Mouse (Mus musculus): ENCODE results near the gene Gm29094.
"Not testable (repeated sequence)": the region's sequence is repeated elsewhere in the genome, so short reads cannot be mapped to it uniquely, and the experiment has no call there.

Gm29094 gene

GRCm38 (mm10) chr9:89240516-89241019 is 41.4 kb downstream of the Gm29094 start:
- not testable (repeated sequence) for DNase-seq (ENCODE audit: low spot score)

- no peak for DNase-seq (ENCODE audit: low spot score)
Observed at GRCm38 (mm10) chr9:89253400-89253799, 54.2 kb downstream of the Gm29094 start.

GRCm38 (mm10) chr9:89256556-89257335 is 57.6 kb downstream of the Gm29094 start:
- no peak for DNase-seq (ENCODE audit: low spot score)

GRCm38 (mm10) chr9:89263968-89264367 is 64.8 kb downstream of the Gm29094 start:
- no peak for DNase-seq (ENCODE audit: low spot score)

GRCm38 (mm10) chr9:89264571-89264970 is 65.4 kb downstream of the Gm29094 start:
- DNase-seq (ENCODE audit: low spot score): no peak

All from embryo, embryonic 10 days (tissue).